Mouse (Mus musculus) spleen, adult 2 months (tissue): Measurements from ENCODE around the gene Sectm1a. TPM values are rescaled to one million over a fixed set of nuclear protein-coding genes. Genes with fewer than 3 reads are reported as not detected.
"Not testable (repeated sequence)": the region's sequence is repeated elsewhere in the genome, so short reads cannot be mapped to it uniquely, and the experiment has no call there.

ENCODE experiments used
- DNase-seq, 2 experiments: peaks; one replicate each; pipeline versions ENCODE4 v3.0.0 to v3.0.0-alpha.2; 2012 to 2021; ENCODE audit warnings: low spot score in 2 of 2, low read depth in 1 of 2
- H3K27ac ChIP-seq: fragments of 200-500 bp; 2 replicates; pipeline ENCODE4 v1.5.1; 2012; ENCODE audit warnings: low read length, inconsistent platforms; ENCODE audit not compliant: insufficient read depth
- H3K27me3 ChIP-seq: fragments of 200-500 bp; 2 replicates; pipeline ENCODE4 v1.6.1; 2012; ENCODE audit warnings: mild to moderate bottlenecking, moderate library complexity, low read length, inconsistent platforms; ENCODE audit not compliant: control insufficient read depth, insufficient read depth
- H3K36me3 ChIP-seq: fragments of 200-500 bp; 2 replicates; pipeline ENCODE4 v1.6.1; 2012; ENCODE audit warnings: mild to moderate bottlenecking, low read length, inconsistent platforms; ENCODE audit not compliant: control insufficient read depth, insufficient read depth
- H3K4me1 ChIP-seq: fragments of 200-500 bp; 2 replicates; pipeline ENCODE4 v1.6.1; 2011; ENCODE audit warnings: inconsistent platforms; ENCODE audit not compliant: control insufficient read depth, insufficient read depth, insufficient read length
- H3K4me3 ChIP-seq: fragments of 200-500 bp; 2 replicates; pipeline ENCODE4 v1.5.1; 2011; ENCODE audit warnings: mild to moderate bottlenecking, inconsistent platforms; ENCODE audit not compliant: insufficient read depth, insufficient read length; ENCODE audit errors: extremely low read depth
- CTCF ChIP-seq: fragments of 200-500 bp; IDR thresholded peaks from 2 replicates; pipeline ENCODE4 v1.5.1; 2011; ENCODE audit warnings: mild to moderate bottlenecking, inconsistent platforms; ENCODE audit not compliant: insufficient read depth, insufficient read length, insufficient replicate concordance; ENCODE audit errors: extremely low read depth
- POLR2A ChIP-seq: fragments of 200-500 bp; IDR thresholded peaks from 2 replicates; pipeline ENCODE4 v1.6.1; 2011; ENCODE audit warnings: low read depth, low read length, inconsistent platforms
- WGBS: fragments of 180-500 bp; shearing (Covaris S2); methylation state at CpG from one replicate; pipeline ENCODE4 v1.1.7; 2018; 5-methylcytosine and 5-hydroxymethylcytosine counted together
- polyA plus RNA-seq: library from polyadenylated mRNA; depleted of rRNA; stranded (reverse); fragments of >200 nt; gene quantifications from 2 replicates; pipeline ENCODE4 v1.2.3, GENCODE M21; 2012

Sectm1a gene
- polyA plus RNA-seq, 1 experiment, result 5.0 TPM

DNA sequence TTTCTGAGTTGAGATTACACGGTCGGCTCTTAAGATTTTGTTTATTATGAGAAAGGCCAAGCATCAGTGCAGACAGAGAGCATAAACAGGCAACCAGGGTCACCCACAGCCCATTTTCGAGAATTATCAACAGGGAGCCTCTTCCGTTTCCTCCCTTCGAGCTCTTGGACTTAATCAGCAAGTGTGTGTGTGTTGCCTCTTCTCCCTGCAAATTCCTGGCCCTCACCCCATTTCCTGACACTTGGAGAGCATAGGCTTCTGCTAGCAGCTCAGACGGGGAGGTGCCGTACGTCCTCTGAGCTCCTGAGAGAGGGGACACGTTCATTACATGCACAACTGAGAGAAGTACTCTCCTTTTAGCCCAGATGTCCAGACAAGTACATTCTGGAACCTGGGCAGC is 27.0 kb upstream of the Sectm1a start:
- Histone ChIP-seq H3K27ac (no peak overlapping the region), H3K4me1 (no peaks in the 10 kb centered on the region), H3K36me3 (no peaks in the 10 kb centered on the region), H3K27me3 (no peaks in the 10 kb centered on the region), H3K4me3 (no peak overlapping the region)
- WGBS, result 77% methylated on average over 9 of the region's 9 CpGs
- TF ChIP-seq CTCF, result no peak
- no peak for TF ChIP-seq POLR2A
- no peak for DNase-seq

DNA sequence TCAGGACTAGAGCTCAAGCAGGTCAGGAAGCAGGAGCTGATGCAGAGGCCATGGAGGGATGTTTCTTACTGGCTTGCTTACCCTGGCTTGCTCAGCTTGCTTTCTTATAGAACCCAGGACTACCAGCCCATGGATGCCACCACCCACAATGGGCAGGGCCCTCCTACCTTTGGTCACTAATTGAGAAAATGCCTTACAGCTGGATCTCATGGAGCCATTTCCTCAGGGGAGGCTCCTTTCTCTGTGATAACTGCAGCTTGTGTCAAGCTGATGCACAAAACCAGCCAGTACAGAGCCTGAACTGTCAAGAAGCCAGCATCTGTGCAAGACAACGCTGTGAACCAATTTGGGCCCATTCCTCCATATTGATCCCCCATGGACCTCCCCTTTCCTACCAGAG is 26.2 kb upstream of the Sectm1a start:
- not testable (repeated sequence) for H3K27ac ChIP-seq, DNase-seq, H3K36me3 ChIP-seq, H3K4me3 ChIP-seq, H3K27me3 ChIP-seq, H3K4me1 ChIP-seq
- WGBS, result 79% methylated on average over 1 of the region's 1 CpGs

DNA sequence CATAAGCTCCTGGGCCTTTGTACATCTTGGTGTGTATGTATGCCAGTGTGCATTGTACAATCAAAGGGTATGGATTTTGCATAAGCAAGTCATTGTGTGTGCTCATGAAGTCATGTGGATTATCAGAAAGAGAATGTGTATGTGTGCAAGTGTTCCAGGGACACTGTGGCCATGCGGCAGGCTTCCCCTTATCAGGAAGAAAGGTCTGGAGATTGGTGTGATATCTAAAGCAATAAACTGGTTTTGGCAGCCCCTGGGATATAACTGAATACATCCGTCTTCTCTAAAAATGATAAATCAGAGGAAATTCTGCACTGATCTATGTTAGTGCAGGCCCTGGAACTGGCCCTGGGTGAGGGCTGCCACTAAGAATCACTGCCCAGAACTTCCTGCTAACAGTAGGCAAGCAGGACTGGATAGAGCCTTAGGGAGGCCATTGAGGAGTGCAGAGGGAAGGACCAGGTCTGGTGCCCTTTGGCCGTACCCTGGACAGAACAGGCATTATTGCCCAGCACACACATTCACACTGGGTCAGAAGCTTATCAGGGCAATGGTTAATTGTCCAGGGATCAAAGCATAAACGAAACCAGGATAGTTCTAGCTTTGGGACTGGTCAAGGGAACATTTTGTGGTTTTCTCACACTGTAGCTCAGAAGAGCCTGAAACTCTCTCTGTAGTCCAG is 20.2 kb upstream of the Sectm1a start:
- WGBS, result 85% methylated on average over 4 of the region's 4 CpGs
- no peaks in the 10 kb centered on the region for H3K36me3 ChIP-seq
- H3K27me3 ChIP-seq, result no peaks in the 10 kb centered on the region
- H3K27ac ChIP-seq, result no peak overlapping the region
- DNase-seq, result no peak
- no peaks in the 10 kb centered on the region for H3K4me1 ChIP-seq
- H3K4me3 ChIP-seq, result no peak overlapping the region
- no peak for TF ChIP-seq POLR2A
- no peak for TF ChIP-seq CTCF

DNA sequence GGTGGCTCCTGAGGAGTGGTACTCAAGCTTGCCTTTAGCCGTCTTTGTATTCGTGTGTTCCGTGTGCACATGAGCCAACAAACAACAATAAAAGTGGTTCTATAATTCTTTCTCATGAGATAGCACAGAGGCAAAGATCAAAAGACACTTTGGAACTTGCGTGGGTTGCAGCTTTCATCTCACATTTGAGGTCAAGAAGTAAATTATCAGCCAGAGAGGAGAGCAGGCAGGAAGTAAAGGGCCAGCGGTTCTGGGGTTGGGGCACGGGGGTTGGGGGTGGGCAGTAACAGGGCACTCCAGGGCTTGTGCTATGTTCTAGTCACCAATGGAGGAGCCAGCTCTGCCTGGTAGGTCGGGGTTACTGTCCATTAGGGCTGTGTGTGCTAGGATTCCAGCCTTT is 19.7 kb upstream of the Sectm1a start:
- Histone ChIP-seq H3K4me3 (no peak overlapping the region), H3K4me1 (no peaks in the 10 kb centered on the region), H3K36me3 (no peaks in the 10 kb centered on the region), H3K27ac (no peak overlapping the region), H3K27me3 (no peaks in the 10 kb centered on the region)
- TF ChIP-seq POLR2A, result no peak
- TF ChIP-seq CTCF, result no peak
- DNase-seq, result no peak
- 48% methylated on average over 7 of the region's 7 CpGs for WGBS

DNA sequence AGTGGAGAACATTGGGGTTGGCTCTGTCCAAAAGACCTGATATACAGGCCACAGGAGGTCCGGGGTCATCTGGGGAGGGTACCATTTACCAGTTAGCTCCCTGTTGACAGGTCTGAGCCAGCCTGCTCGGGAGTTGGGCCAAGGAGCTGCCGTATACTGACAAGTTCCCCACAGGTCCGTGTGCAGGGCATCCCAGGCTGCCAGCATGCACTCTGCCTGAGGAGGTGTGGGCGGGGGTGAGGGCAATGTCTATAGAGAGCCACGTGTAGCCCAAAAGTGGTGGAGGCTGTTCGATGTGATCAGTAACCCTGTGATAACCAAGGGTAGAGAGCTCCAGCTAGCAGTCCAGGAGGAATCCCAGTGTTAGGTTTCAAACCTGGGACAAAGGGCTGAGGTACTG is 18.7 kb upstream of the Sectm1a start:
- Histone ChIP-seq H3K36me3 (no peaks in the 10 kb centered on the region), H3K4me1 (no peaks in the 10 kb centered on the region), H3K27me3 (no peaks in the 10 kb centered on the region), H3K27ac (no peak overlapping the region), H3K4me3 (no peak overlapping the region)
- WGBS, result 64% methylated on average over 7 of the region's 7 CpGs
- TF ChIP-seq POLR2A, result no peak
- no peak for DNase-seq

DNA sequence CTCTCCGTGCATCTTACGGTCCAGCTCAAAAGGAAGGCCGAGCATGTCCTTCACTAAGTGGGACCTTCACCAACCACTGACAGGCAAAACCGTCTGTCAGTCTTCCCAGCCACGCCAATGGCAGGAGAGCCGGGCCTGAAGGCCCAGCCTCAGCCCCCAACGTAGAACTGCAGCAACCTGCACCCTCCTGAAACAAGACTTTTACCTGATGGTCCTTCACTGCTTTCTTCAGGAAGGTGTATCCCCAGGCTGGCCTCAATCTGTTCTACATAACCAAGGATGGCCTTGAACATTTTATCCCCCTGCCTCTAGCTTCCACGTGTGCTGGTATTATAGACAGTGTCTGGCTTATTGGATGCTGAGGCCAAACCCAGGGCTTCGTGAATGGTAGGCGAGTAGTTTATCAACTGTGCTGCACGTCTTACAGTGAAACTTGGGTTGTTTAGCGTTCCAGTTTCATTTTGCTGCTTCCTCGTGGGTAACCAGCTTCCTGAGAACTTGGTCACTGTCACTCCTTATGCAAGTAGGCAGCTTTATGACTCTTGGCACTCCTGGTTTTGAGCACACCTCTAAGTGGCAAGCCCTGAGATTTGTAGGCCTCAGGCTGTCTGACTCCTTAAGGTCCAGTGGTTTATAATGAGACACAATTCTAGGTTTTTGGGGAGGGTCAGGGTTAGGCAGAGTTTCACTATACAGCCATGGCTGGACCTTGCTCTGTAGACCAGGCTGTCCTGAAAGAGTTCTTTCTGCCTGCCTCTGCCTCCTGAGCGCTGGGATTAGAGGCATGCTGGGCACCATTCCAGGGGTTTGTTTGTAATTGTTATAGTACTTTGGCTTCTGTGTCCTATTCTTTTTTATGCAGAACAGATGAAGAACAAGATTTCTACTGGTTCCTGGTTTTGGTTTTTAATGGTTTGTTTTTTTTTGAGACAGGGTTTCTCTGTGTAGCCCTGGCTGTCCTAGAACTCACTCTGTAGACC is 11.9 kb upstream of the Sectm1a start:
- H3K27me3 ChIP-seq, result no peaks in the 10 kb centered on the region
- no peak overlapping the region for H3K27ac ChIP-seq
- H3K4me3 ChIP-seq, result no peak overlapping the region
- WGBS, result 67% methylated on average over 14 of the region's 14 CpGs
- TF ChIP-seq CTCF, result no peak
- no peak for DNase-seq
- H3K4me1 ChIP-seq, result peaks cover 2% of the 10 kb centered on the region; the same call in 1 of the 2 replicates
- H3K36me3 ChIP-seq, result no peaks in the 10 kb centered on the region

DNA sequence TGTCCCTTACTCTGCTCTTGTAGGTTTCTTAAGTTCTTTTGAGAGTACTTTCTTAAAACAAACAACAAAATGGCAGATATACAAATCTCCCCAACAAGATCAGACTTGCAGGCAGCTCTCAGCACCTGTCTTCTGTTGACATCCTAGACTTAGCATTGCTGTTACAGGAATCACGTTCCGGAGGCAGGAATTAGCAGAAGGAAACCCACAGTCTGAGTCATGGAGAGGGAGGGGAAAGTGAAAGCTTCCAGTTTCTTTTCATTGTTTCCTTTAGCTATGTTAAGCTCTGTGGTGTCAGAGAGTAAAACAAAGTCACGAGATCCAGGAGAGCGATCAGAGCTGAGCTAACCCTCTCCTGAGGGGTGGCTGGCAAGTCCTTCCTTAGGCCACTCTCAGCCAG is 9.9 kb upstream of the Sectm1a start:
- H3K4me3 ChIP-seq, result no peak overlapping the region
- no peaks in the 10 kb centered on the region for H3K27me3 ChIP-seq
- WGBS, result 43% methylated on average over 4 of the region's 4 CpGs
- H3K4me1 ChIP-seq, result peaks cover 2% of the 10 kb centered on the region; the same call in 1 of the 2 replicates
- H3K27ac ChIP-seq, result no peak overlapping the region
- TF ChIP-seq POLR2A (no peak), CTCF (no peak)
- H3K36me3 ChIP-seq, result no peaks in the 10 kb centered on the region
- no peak for DNase-seq
